Mouse (Mus musculus) forebrain, embryonic 10.5 days (tissue): ENCODE results near the gene Taf10. TPM values are rescaled to one million over a fixed set of nuclear protein-coding genes. Genes with fewer than 3 reads are reported as not detected.

ENCODE experiments used
- DNase-seq: peaks from one replicate; pipeline ENCODE4 v3.0.0-alpha.2; 2017; ENCODE audit warnings: low spot score; ENCODE audit errors: extremely low spot score
- H3K27ac ChIP-seq: fragments of 300-500 bp; sonication (generic); 2 replicates; pipeline ENCODE4 v1.5.1; 2016; ENCODE audit warnings: mild to moderate bottlenecking
- H3K27me3 ChIP-seq: fragments of 300-500 bp; sonication (generic); 2 replicates; pipeline ENCODE4 v1.6.1; 2016; ENCODE audit warnings: mild to moderate bottlenecking; ENCODE audit not compliant: poor library complexity, severe bottlenecking
- H3K36me3 ChIP-seq: fragments of 300-500 bp; sonication (generic); replicated peaks from 2 replicates; pipeline ENCODE4 v1.6.1; 2016; ENCODE audit warnings: mild to moderate bottlenecking, moderate library complexity
- H3K4me1 ChIP-seq: fragments of 300-500 bp; sonication (generic); 2 replicates; pipeline ENCODE4 v1.6.1; 2016
- H3K4me3 ChIP-seq: fragments of 300-500 bp; sonication (generic); 2 replicates; pipeline ENCODE4 v1.5.1; 2016; ENCODE audit warnings: mild to moderate bottlenecking, moderate library complexity
- H3K9me3 ChIP-seq: fragments of 300-500 bp; sonication (generic); 2 replicates; pipeline ENCODE4 v1.6.1; 2016; ENCODE audit warnings: mild to moderate bottlenecking, moderate library complexity
- WGBS: fragments of 180-500 bp; shearing (Covaris S2); methylation state at CpG from one replicate; pipeline ENCODE4 v1.1.7; 2016; 5-methylcytosine and 5-hydroxymethylcytosine counted together
- polyA plus RNA-seq: library from polyadenylated mRNA; unstranded; fragments of >200 nt; fragmentation: Nextera tagmentation; extraction: Ambion mirVana; gene quantifications from 2 replicates; pipeline ENCODE4 v1.2.1, GENCODE M21; 2016

Taf10 gene
- 178 and 183 TPM in 2 replicates for polyA plus RNA-seq

DNA sequence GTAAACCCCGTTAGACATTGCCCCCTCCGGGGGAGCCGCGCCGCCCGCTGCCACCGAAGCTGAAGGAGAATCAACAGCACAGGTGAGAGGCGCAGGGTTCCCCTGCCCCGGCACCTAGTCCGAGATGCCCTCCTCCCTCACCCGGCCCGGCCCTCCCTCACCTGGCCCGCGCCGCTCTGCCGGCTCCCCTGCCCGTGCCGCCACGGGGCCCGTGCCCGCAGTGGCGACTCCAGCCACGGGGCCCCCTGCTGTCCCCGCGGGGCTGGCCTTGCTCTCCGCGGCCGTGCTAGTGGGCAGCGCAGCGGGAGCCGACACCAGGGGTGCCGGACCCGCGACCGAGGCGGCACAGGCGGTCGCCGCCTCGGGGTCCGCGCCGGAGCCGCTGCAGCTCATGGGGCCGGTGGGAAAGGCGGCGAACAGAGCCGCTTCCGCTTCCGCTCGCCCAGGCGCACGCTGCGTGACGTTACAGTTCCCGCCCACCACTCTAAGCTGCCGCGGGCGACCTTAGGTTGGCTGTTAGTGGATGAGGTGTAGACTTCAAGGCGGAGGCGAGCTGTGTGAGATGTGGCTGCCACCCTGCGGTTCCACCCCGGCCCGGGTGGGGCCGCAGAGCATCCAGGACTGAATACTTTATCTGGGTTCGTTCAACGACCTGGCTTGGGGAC lies at the start of gene Taf10:
Taf10 (minus strand) TSS at position 436 of the 665 bp plus-strand sequence.
- Histone ChIP-seq H3K27ac (peak within 1 kb of the TSS; percentile 94), H3K27me3 (no peaks in the 10 kb centered on the region), H3K4me3 (peak within 1 kb of the TSS; percentile 95), H3K4me1 (peaks cover 25% of the 10 kb centered on the region), H3K36me3 (peaks cover 65% of the 10 kb centered on the region), H3K9me3 (no peaks in the 10 kb centered on the region)
- peak; percentile 91 for DNase-seq
- under 1% methylated on average over 66 of the region's 67 CpGs for WGBS

DNA sequence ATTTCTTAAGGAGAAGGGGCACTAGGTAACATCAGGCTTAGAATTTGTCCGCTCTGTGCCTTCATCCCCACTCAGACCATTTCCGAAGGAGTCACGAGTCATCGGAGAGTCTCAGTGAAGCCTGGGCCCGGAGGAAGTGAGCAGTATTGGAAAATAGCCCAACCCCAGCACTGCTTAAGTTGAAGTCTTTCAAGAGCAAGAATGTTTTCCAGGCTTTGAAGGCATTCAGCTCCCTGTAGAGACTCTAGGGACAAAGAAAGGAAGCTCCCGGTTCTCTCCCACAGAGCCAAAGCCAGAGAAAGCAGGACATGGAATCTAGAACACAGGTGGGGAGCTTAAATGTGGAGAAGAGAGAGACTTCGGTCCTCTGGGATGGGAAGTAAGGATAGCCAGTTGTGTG lies 49.5 kb upstream of the Taf10 start:
- H3K27ac ChIP-seq: no peak overlapping the region
- H3K4me1 ChIP-seq: no peaks in the 10 kb centered on the region
- no peaks in the 10 kb centered on the region for H3K36me3 ChIP-seq
- H3K9me3 ChIP-seq: no peaks in the 10 kb centered on the region
- DNase-seq: no peak
- 86% methylated on average over 7 of the region's 7 CpGs for WGBS
- H3K4me3 ChIP-seq: no peak overlapping the region
- peaks cover 19% of the 10 kb centered on the region for H3K27me3 ChIP-seq

DNA sequence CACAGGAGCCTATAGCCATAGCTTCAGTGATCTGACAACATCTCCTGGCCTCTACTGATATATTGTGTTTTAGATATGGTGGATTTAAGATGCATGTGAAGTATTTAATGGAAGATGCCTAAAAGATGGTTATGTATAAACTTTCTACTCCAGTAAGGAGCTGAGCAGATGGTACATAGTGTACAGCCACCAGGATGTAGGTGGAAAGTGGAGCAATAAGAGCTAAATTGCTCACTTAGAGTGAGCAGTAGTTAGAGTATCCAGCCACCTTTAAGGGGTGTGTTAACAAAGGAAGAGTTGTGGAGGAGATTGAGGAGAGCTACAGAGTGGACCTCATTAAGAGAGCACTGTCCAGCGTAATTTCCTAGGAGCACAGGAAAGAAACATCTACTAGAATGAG lies 47.0 kb upstream of the Taf10 start:
- no peak for DNase-seq

DNA sequence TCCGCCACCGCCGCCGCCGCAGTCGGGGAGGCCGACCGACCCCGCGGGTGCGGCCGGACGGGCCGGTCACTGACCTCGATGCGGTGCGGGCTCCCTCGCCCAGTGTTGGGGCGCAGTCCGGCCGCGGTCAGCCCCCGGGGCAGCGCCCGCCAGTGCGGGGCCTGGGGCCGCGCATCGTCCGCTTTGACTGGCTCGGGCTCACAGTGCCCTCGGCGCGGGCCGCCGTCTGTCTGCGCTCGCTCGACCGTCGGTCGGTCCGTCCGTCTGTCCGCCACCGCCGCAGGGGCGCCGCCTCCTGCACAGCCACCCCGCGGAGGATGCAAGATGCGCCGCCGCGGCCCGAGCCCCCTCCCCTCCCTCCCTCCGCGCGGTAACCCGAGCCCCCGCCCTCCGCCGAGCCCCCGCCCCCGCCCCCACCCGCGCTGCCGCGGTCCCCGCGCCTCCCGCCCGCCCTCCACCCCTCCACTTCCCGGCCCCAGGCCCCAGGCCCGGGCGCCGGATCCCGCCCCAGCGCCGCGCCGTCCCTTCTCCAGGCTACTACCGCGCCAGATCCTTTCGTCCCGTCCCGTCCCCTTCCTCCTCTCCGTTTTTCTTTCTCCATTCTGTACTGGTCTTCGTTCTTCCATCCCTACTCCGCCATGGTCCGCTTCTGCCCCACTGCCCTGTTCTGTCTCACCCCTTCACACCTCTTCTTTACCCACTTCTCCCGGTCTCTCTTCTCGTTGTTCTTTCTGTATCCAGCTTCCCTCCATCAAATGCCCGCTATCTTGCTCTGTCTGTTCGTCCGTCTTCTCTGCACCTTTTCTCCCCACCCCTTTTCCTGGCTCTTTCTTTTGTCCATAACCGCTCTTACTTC lies 43.4 kb upstream of the Taf10 start, which contains the start of gene Dchs1:
Dchs1 (minus strand) TSS at position 370 of the 856 bp plus-strand sequence.
- Histone ChIP-seq H3K27ac (peak within 1 kb of the TSS; percentile 97), H3K4me1 (peaks cover 60% of the 10 kb centered on the region), H3K9me3 (no peaks in the 10 kb centered on the region), H3K27me3 (peaks cover 33% of the 10 kb centered on the region), H3K4me3 (peak within 1 kb of the TSS; percentile 88), H3K36me3 (peaks cover 26% of the 10 kb centered on the region)
- DNase-seq: peak; percentile 51
- WGBS: under 1% methylated on average over 62 of the region's 97 CpGs

More for the DNA sequence above, 47.0 kb upstream of the Taf10 start:
- Histone ChIP-seq H3K4me1 (peaks cover 24% of the 10 kb centered on the region), H3K27ac (no peak overlapping the region), H3K27me3 (peaks cover 29% of the 10 kb centered on the region), H3K4me3 (no peak overlapping the region), H3K36me3 (peaks cover 1% of the 10 kb centered on the region), H3K9me3 (no peaks in the 10 kb centered on the region)
- 83% methylated on average over 1 of the region's 1 CpGs for WGBS

DNA sequence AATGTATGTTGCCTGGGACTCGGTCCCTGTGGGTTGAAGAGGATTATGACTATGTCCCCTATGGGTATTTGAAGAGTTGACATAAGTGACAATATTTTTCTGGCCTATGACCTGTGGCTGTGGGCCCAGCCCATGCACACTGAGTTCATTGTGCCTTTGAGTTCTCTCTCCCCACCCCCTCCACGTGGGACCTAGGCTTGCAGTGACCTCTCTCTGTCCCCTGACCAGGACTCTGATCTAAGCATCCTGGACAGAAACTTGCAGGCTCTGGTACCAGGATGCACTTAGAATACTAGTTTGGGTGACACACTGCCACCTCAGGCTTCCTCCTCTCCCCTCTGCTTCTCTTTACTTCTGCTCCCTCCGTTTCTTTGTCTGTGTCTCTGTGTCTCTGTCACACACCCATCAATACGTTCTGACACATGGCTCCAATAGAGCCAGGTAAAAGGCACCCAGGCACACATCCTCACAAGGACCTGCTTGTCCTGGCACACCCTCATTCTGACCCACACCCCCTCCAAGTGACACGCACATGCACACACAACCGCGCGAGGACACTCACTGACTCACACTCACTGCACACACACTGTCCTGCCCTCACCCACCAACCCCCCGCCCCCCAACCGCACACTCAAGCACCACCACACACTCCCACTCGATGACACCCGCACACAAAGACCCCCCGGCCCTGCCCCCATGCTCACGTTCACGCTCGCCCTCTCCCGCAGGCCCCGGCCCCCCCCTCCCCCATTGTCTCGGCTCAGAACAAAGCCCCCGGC lies 42.5 kb upstream of the Taf10 start:
- WGBS: 5% methylated on average over 20 of the region's 20 CpGs
- peaks cover 33% of the 10 kb centered on the region for H3K27me3 ChIP-seq
- no peaks in the 10 kb centered on the region for H3K9me3 ChIP-seq
- H3K27ac ChIP-seq: peak overlapping the region; percentile 97
- peaks cover 35% of the 10 kb centered on the region for H3K36me3 ChIP-seq
- H3K4me3 ChIP-seq: peak overlapping the region; percentile 88
- H3K4me1 ChIP-seq: peaks cover 62% of the 10 kb centered on the region
- peak; percentile 43 for DNase-seq

DNA sequence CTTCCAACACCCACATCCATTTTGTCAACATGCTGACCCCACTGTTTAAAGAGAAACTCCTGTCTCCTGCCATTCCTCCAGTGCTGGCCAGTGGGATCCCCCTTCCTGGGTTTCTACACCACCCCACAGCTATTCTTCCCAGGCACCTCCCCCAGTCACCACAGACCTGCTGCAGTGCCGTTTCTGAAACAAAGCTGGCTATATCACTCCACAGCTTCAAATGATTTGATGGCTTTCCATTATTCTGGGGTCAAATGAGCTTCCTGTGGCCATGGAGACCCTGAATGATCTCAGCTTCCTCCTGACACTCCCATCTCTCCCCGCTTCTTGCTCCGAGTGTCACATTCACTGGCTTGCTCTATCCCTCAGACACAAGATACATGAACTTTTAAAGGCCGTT lies 40.4 kb upstream of the Taf10 start:
- H3K36me3 ChIP-seq: peaks cover 56% of the 10 kb centered on the region
- peaks cover 62% of the 10 kb centered on the region for H3K4me1 ChIP-seq
- peak overlapping the region; percentile 16 for H3K4me3 ChIP-seq
- no peak for DNase-seq
- WGBS: 30% methylated on average over 4 of the region's 4 CpGs
- H3K9me3 ChIP-seq: no peaks in the 10 kb centered on the region
- H3K27me3 ChIP-seq: peaks cover 23% of the 10 kb centered on the region
- 0 out of 2 replicates have a peak overlapping the region, but pooled peaks have one; percentile 31 for H3K27ac ChIP-seq

DNA sequence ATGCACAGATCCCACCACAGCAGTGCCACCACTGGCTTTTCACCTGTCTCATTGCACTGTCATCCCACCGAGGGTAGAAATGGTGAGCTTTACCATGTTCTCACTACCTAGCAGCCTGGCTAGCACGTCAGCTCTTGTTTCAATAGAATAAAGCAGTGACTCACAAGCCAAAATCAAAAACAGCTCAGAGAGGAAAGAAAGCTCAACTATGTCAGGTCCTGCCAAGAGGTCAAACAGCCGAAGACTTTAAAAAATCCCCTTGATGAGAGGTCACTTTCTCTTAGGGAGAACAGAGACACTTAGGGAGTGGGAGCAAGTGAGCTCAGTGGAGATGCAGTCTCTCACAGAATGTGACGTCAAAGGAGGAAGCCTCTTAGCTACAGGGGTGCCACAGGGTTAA lies 39.7 kb upstream of the Taf10 start:
- Histone ChIP-seq H3K36me3 (peaks cover 62% of the 10 kb centered on the region), H3K9me3 (no peaks in the 10 kb centered on the region), H3K27ac (no peak overlapping the region), H3K27me3 (peaks cover 16% of the 10 kb centered on the region), H3K4me1 (peaks cover 68% of the 10 kb centered on the region), H3K4me3 (no peak overlapping the region; the same call in 1 of the 2 replicates)
- DNase-seq: no peak
- WGBS: 50% methylated on average over 4 of the region's 4 CpGs

DNA sequence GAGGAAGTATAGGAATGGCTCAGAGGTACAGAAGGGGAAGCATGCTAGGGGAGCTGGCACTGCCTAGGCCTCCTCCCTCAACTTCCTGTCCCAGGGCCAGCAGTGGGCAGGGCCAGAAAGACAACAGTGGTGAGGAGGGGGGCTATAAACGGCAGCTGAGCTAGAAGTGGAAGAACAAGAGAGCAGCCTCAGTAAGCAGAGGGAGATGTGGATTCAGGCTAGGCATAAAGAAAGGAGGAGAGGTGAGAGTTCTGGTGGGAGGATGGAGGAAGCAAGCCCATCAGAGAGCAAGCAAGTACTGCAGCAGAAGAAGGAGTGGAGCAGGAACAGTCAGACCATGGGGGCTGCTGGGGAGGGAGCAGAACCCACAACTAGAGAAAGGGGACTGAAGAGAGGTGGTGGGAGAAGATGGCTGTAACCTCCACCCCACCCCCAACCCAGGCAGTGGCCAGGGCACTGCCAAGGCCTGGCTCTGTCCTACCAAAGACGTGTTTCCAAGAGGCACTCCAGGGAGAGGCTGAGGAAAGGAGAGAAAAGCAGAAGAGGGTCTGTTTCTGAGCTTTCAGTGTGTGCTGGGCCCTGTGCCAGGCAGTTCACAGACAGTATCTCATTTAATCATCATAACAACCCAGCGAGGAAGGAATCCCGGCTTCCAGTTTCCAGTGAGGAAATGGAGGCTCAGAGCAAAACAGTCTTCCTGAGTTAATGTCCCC lies 34.5 kb upstream of the Taf10 start:
- H3K27ac ChIP-seq: peak overlapping the region; percentile 81
- H3K4me3 ChIP-seq: peak overlapping the region; percentile 24
- no peaks in the 10 kb centered on the region for H3K9me3 ChIP-seq
- H3K4me1 ChIP-seq: peaks cover 49% of the 10 kb centered on the region
- H3K27me3 ChIP-seq: no peaks in the 10 kb centered on the region
- DNase-seq: no peak
- peaks cover 70% of the 10 kb centered on the region for H3K36me3 ChIP-seq
- WGBS: 46% methylated on average over 4 of the region's 4 CpGs

DNA sequence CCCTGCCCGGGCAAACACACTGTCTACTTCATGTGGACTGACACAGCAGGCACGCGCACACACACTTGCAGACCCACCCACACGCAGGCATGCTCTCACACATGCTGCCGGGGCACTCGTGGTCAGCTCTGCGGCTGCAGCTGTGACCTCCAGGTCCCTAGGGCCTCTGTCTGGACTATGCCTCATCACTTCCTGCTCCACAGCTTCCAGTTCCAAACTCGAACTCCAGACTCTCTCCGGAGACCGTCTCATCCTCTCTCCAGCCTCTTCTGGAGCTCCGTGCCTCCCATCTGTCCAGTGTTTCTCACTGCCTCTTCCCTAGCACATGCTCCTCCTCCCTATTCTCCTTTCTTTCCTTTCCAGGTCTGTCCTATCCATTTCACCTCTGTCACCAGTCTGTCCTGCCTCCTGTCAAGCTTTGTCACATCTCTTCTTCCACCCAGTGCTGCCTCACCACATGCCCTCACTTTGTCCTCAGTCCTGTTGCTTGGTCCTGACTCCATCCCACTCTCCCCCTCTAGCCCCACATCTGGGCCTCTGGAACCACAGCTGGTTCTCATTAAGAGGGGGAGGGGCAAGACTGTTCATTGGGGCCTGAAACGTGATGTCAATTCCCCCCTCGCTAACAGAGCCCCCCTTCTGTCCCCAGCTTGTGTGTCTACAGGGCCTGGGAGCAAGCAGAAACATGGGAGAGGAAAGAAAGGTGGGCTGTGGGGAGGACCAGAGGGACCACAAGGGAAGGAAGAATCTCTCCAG lies 33.8 kb upstream of the Taf10 start:
- peaks cover 72% of the 10 kb centered on the region for H3K36me3 ChIP-seq
- WGBS: 58% methylated on average over 13 of the region's 13 CpGs
- H3K4me3 ChIP-seq: peak overlapping the region; percentile 24
- DNase-seq: peak; percentile 53
- H3K27me3 ChIP-seq: no peaks in the 10 kb centered on the region
- peaks cover 42% of the 10 kb centered on the region for H3K4me1 ChIP-seq
- no peaks in the 10 kb centered on the region for H3K9me3 ChIP-seq
- H3K27ac ChIP-seq: peak overlapping the region; percentile 81

DNA sequence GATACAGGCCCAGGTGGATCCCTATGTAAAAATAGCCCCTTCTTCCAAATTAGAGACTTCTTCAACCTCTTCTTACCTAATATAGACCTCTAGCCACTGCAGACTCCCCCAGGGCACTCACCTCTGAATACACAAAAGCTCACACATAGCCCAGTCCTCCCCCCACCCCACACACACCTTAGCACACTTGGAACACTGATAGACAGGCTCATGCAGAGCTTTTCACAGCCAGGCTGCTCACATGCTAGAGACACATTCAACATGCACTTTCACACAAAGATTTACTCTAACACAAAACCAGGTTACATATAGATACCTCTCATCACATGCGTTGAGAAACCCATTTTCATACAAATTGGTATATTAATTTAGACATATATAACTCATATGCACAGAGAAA lies 33.2 kb upstream of the Taf10 start:
- Histone ChIP-seq H3K4me1 (peaks cover 36% of the 10 kb centered on the region), H3K4me3 (no peak overlapping the region), H3K36me3 (peaks cover 72% of the 10 kb centered on the region), H3K27ac (peak overlapping the region; percentile 81; the same call in 1 of the 2 replicates), H3K27me3 (no peaks in the 10 kb centered on the region), H3K9me3 (no peaks in the 10 kb centered on the region)
- WGBS: 89% methylated on average over 1 of the region's 1 CpGs
- no peak for DNase-seq

DNA sequence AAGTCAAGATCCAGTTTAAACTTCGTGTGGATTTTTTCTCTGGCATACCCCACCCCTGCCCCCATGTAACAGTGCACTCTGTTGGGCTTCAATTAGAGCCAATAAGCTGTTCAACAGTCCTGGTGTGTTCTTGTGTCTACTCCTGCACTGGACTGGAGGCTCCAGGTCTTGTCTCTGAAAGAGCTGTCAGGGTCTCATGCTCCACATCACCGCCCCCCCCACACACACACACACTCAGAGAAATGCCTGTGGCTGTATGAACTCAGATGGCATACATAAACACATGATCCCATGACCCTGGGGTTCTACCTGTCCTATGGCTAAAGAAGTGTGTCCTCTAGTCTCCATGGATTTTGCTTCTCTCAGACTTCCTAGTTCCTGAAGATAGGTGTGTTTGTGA lies 31.9 kb upstream of the Taf10 start:
- H3K9me3 ChIP-seq: no peaks in the 10 kb centered on the region
- H3K36me3 ChIP-seq: peaks cover 72% of the 10 kb centered on the region
- peaks cover 39% of the 10 kb centered on the region for H3K4me1 ChIP-seq
- no peak overlapping the region for H3K4me3 ChIP-seq
- no peak for DNase-seq
- 84% methylated on average over 2 of the region's 2 CpGs for WGBS
- H3K27me3 ChIP-seq: no peaks in the 10 kb centered on the region
- no peak overlapping the region for H3K27ac ChIP-seq
